Mouse (Mus musculus): Measurements from ENCODE around the gene Fchsd2. TPM values are rescaled to one million over a fixed set of nuclear protein-coding genes. Genes with fewer than 3 reads are reported as not detected.

Fchsd2 gene
- polyA plus RNA-seq, 1 experiment from 2014 or later: 4.9 TPM

GRCm38 (mm10) chr7:101061381-101061780 is 31.3 kb upstream of the Fchsd2 start:
- 8% methylated on average over 17 of the region's 17 CpGs for WGBS (ENCODE audit: insufficient replicate concordance)
- Histone ChIP-seq H3K4me1 (replicated peaks) (peaks cover 34% of the 10 kb centered on the region), H3K9me3 (replicated peaks) (no peaks in the 10 kb centered on the region), H3K9ac (no peak overlapping the region), H3K27ac (replicated peaks) (no peak overlapping the region), H3K36me3 (replicated peaks) (no peaks in the 10 kb centered on the region), H3K4me3 (replicated peaks) (peak overlapping the region; percentile 22; the same call in 1 of the 2 replicates), H3K4me2 (peak overlapping the region; percentile 44), H3K27me3 (no peaks in the 10 kb centered on the region)
- no peak for ATAC-seq (ENCODE audit: insufficient read depth)

GRCm38 (mm10) chr7:101062246-101062645 is 30.4 kb upstream of the Fchsd2 start:
- peaks cover 42% of the 10 kb centered on the region for H3K4me1 ChIP-seq (replicated peaks)
- H3K27me3 ChIP-seq: no peaks in the 10 kb centered on the region
- H3K9me3 ChIP-seq (replicated peaks): no peaks in the 10 kb centered on the region
- no peak overlapping the region for H3K9ac ChIP-seq
- no peak overlapping the region for H3K4me3 ChIP-seq (replicated peaks)
- H3K27ac ChIP-seq (replicated peaks): no peak overlapping the region
- H3K4me2 ChIP-seq: no peak overlapping the region
- no peak for ATAC-seq (ENCODE audit: insufficient read depth)
- 75% methylated on average over 6 of the region's 6 CpGs for WGBS (ENCODE audit: insufficient replicate concordance)
- no peaks in the 10 kb centered on the region for H3K36me3 ChIP-seq (replicated peaks)

GRCm38 (mm10) chr7:101063523-101063922 is 29.1 kb upstream of the Fchsd2 start:
- 44% methylated on average over 10 of the region's 10 CpGs for WGBS (ENCODE audit: insufficient replicate concordance)
- ATAC-seq (ENCODE audit: insufficient read depth): no peak
- Histone ChIP-seq H3K27ac (replicated peaks) (no peak overlapping the region), H3K4me1 (replicated peaks) (peaks cover 48% of the 10 kb centered on the region), H3K9ac (no peak overlapping the region), H3K4me3 (replicated peaks) (no peak overlapping the region), H3K27me3 (no peaks in the 10 kb centered on the region), H3K4me2 (no peak overlapping the region), H3K36me3 (replicated peaks) (no peaks in the 10 kb centered on the region), H3K9me3 (replicated peaks) (no peaks in the 10 kb centered on the region)

- no peaks in the 10 kb centered on the region for H3K9me3 ChIP-seq (replicated peaks)
- peaks cover 57% of the 10 kb centered on the region for H3K4me1 ChIP-seq (replicated peaks)
- peak overlapping the region; percentile 78 for H3K27ac ChIP-seq (replicated peaks)
- peak; percentile 71 for ATAC-seq (ENCODE audit: insufficient read depth)
- WGBS (ENCODE audit: insufficient replicate concordance): 61% methylated on average over 7 of the region's 7 CpGs
- H3K27me3 ChIP-seq: no peaks in the 10 kb centered on the region
- no peak overlapping the region for H3K9ac ChIP-seq
- H3K4me2 ChIP-seq: no peak overlapping the region
- no peak overlapping the region for H3K4me3 ChIP-seq (replicated peaks)
- H3K36me3 ChIP-seq (replicated peaks): no peaks in the 10 kb centered on the region
Observed at GRCm38 (mm10) chr7:101064697-101065688, 27.7 kb upstream of the Fchsd2 start.

- Histone ChIP-seq H3K27ac (replicated peaks) (peak overlapping the region; percentile 78), H3K9me3 (replicated peaks) (no peaks in the 10 kb centered on the region), H3K4me3 (replicated peaks) (no peak overlapping the region), H3K4me2 (no peak overlapping the region), H3K27me3 (no peaks in the 10 kb centered on the region), H3K4me1 (replicated peaks) (peaks cover 64% of the 10 kb centered on the region), H3K9ac (no peak overlapping the region), H3K36me3 (replicated peaks) (no peaks in the 10 kb centered on the region)
- 59% methylated on average over 5 of the region's 5 CpGs for WGBS (ENCODE audit: insufficient replicate concordance)
- ATAC-seq (ENCODE audit: insufficient read depth): no peak
Observed at GRCm38 (mm10) chr7:101066009-101066408, 26.7 kb upstream of the Fchsd2 start.

- Histone ChIP-seq H3K4me2 (no peak overlapping the region), H3K36me3 (replicated peaks) (no peaks in the 10 kb centered on the region), H3K9me3 (replicated peaks) (no peaks in the 10 kb centered on the region), H3K27ac (replicated peaks) (peak overlapping the region; percentile 41; the same call in 1 of the 2 replicates), H3K9ac (no peak overlapping the region), H3K4me1 (replicated peaks) (peaks cover 64% of the 10 kb centered on the region), H3K27me3 (no peaks in the 10 kb centered on the region), H3K4me3 (replicated peaks) (no peak overlapping the region)
- ATAC-seq (ENCODE audit: insufficient read depth): no peak
- 29% methylated on average over 3 of the region's 3 CpGs for WGBS (ENCODE audit: insufficient replicate concordance)
Observed at GRCm38 (mm10) chr7:101066650-101067346, 25.9 kb upstream of the Fchsd2 start.

- 51% methylated on average over 2 of the region's 2 CpGs for WGBS (ENCODE audit: insufficient replicate concordance)
- ATAC-seq (ENCODE audit: insufficient read depth): no peak
- no peak overlapping the region for H3K27ac ChIP-seq (replicated peaks)
Observed at GRCm38 (mm10) chr7:101067521-101067920, 25.1 kb upstream of the Fchsd2 start.

GRCm38 (mm10) chr7:101069271-101069670 is 23.4 kb upstream of the Fchsd2 start:
- no peak for ATAC-seq (ENCODE audit: insufficient read depth)
- H3K4me3 ChIP-seq (replicated peaks): no peak overlapping the region
- H3K4me1 ChIP-seq (replicated peaks): peaks cover 59% of the 10 kb centered on the region
- H3K4me2 ChIP-seq: no peak overlapping the region
- no peaks in the 10 kb centered on the region for H3K36me3 ChIP-seq (replicated peaks)
- no peak overlapping the region for H3K9ac ChIP-seq
- no peaks in the 10 kb centered on the region for H3K27me3 ChIP-seq
- H3K27ac ChIP-seq (replicated peaks): no peak overlapping the region
- no peaks in the 10 kb centered on the region for H3K9me3 ChIP-seq (replicated peaks)
- WGBS (ENCODE audit: insufficient replicate concordance): 57% methylated on average over 6 of the region's 6 CpGs

More at GRCm38 (mm10) chr7:101067521-101067920, 25.1 kb upstream of the Fchsd2 start:
- no peaks in the 10 kb centered on the region for H3K9me3 ChIP-seq (replicated peaks)
- no peaks in the 10 kb centered on the region for H3K36me3 ChIP-seq (replicated peaks)
- no peaks in the 10 kb centered on the region for H3K27me3 ChIP-seq
- no peak overlapping the region for H3K9ac ChIP-seq
- peaks cover 65% of the 10 kb centered on the region for H3K4me1 ChIP-seq (replicated peaks)
- H3K4me3 ChIP-seq (replicated peaks): no peak overlapping the region
- no peak overlapping the region for H3K4me2 ChIP-seq

GRCm38 (mm10) chr7:101070406-101070805 is 22.3 kb upstream of the Fchsd2 start:
- no peak for ATAC-seq (ENCODE audit: insufficient read depth)
- H3K4me1 ChIP-seq (replicated peaks): peaks cover 59% of the 10 kb centered on the region
- no peaks in the 10 kb centered on the region for H3K27me3 ChIP-seq
- no peak overlapping the region for H3K4me3 ChIP-seq (replicated peaks)
- H3K9me3 ChIP-seq (replicated peaks): no peaks in the 10 kb centered on the region
- H3K4me2 ChIP-seq: no peak overlapping the region
- no peaks in the 10 kb centered on the region for H3K36me3 ChIP-seq (replicated peaks)
- H3K9ac ChIP-seq: no peak overlapping the region
- H3K27ac ChIP-seq (replicated peaks): no peak overlapping the region
- 5% methylated on average over 4 of the region's 4 CpGs for WGBS (ENCODE audit: insufficient replicate concordance)

GRCm38 (mm10) chr7:101071020-101071419 is 21.6 kb upstream of the Fchsd2 start:
- Histone ChIP-seq H3K9ac (no peak overlapping the region), H3K27me3 (no peaks in the 10 kb centered on the region), H3K4me1 (replicated peaks) (peaks cover 59% of the 10 kb centered on the region), H3K4me3 (replicated peaks) (no peak overlapping the region), H3K9me3 (replicated peaks) (no peaks in the 10 kb centered on the region), H3K36me3 (replicated peaks) (no peaks in the 10 kb centered on the region), H3K27ac (replicated peaks) (no peak overlapping the region), H3K4me2 (no peak overlapping the region)
- WGBS (ENCODE audit: insufficient replicate concordance): 24% methylated on average over 6 of the region's 6 CpGs
- ATAC-seq (ENCODE audit: insufficient read depth): no peak

GRCm38 (mm10) chr7:101072123-101072740 is 20.4 kb upstream of the Fchsd2 start:
- Histone ChIP-seq H3K27me3 (no peaks in the 10 kb centered on the region), H3K36me3 (replicated peaks) (no peaks in the 10 kb centered on the region), H3K4me1 (replicated peaks) (peaks cover 47% of the 10 kb centered on the region), H3K9me3 (replicated peaks) (no peaks in the 10 kb centered on the region), H3K9ac (no peak overlapping the region), H3K27ac (replicated peaks) (peak overlapping the region; percentile 39), H3K4me3 (replicated peaks) (no peak overlapping the region), H3K4me2 (no peak overlapping the region)
- WGBS (ENCODE audit: insufficient replicate concordance): 26% methylated on average over 12 of the region's 12 CpGs
- ATAC-seq (ENCODE audit: insufficient read depth): no peak
